Mouse (Mus musculus): ENCODE results near the gene Asb5.
"Not testable (repeated sequence)": the region's sequence is repeated elsewhere in the genome, so short reads cannot be mapped to it uniquely, and the experiment has no call there.

The Asb5 gene

DNA sequence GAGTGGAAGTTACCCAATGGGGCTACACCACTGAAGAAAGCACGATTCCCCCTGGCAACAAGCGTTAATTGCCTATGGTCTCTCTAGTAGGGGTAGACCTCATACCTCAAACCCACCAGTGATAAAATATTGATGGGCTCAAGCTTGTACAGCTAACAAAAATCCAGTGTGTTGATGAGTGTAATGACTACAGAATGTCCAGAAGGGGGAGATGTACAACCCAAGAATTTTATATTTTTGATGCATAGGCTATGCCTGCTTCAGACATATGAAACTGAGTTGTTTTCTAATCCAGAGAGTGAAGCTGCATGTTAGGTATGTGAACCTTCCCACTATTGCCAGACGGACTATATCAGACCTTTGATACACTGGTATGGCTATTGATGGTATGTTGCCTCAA, 7.9 kb downstream of the Asb5 start:
- DNase-seq (ENCODE audit: low spot score): no peak

GRCm38 (mm10) chr8:54541331-54541730, 12.0 kb downstream of the Asb5 start:
- DNase-seq (ENCODE audit: low spot score): no peak

GRCm38 (mm10) chr8:54548383-54548782, 19.0 kb downstream of the Asb5 start:
- no peak for DNase-seq (ENCODE audit: low spot score)

GRCm38 (mm10) chr8:54550026-54550574, 20.7 kb downstream of the Asb5 start:
- DNase-seq (ENCODE audit: low spot score): no peak

GRCm38 (mm10) chr8:54554921-54555320, 25.5 kb downstream of the Asb5 start:
- no peak for DNase-seq (ENCODE audit: low spot score)

GRCm38 (mm10) chr8:54562137-54562536, 32.8 kb downstream of the Asb5 start:
- DNase-seq (ENCODE audit: low spot score): no peak

- no peak for DNase-seq (ENCODE audit: low spot score)
These were observed 35.8 kb downstream of the Asb5 start for GRCm38 (mm10) chr8:54565181-54565580.

DNA sequence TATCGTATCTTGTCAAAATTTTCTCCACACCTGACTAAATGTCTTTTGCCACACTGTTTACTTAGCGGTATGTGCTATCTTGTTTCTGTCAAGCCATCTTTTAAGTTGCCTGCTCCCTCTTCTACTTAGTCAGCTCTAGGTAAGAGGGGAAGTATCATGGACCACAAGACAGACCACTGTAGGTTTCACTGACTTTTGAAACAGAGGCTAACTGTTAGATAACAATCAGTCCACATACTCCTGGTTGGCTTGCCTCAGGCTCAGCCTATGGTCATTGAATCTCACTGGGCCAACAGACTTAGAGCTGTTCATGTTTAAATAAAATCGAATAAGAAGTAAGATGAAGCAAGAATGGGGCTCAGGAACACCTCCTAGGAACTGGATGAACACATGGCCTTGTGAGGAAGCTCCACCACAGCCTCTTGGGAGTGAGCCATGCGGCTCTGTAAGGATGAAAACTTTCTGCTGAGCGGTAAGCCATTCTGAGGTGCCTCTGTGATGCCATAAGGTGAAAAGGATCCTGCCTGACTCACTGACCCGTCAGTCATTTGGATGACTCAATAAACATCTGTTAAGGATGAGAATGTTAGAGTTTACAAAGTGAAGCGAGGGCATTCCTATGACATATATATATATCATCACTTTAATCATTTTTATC, 36.4 kb downstream of the Asb5 start:
- no peak for DNase-seq (ENCODE audit: low spot score)

GRCm38 (mm10) chr8:54567168-54567567, 37.8 kb downstream of the Asb5 start:
- no peak for DNase-seq (ENCODE audit: low spot score)

GRCm38 (mm10) chr8:54570618-54571609, 41.5 kb downstream of the Asb5 start:
- DNase-seq (ENCODE audit: low spot score): no peak

GRCm38 (mm10) chr8:54581436-54581835, 52.1 kb downstream of the Asb5 start:
- no peak for DNase-seq (ENCODE audit: low spot score)

DNA sequence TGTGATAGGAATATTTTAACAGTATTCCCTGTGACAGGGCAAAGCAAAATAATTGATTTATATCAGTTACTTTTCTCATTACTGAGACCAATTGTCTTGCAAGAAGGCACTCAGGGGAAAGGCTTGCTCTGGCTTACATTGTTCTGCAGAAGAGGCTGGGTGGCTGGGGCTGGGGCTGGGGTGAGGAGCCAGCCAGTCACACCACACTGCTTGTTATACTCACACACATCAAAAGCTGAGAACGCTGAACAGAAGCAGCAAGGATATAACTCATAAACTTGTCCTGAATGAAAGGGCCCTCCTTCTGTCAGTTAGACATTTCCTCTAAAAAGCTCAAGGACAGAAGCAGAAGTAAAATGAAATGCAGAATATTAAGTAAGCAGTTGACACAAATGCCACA, 53.5 kb downstream of the Asb5 start:
- DNase-seq (ENCODE audit: low spot score): no peak

DNA sequence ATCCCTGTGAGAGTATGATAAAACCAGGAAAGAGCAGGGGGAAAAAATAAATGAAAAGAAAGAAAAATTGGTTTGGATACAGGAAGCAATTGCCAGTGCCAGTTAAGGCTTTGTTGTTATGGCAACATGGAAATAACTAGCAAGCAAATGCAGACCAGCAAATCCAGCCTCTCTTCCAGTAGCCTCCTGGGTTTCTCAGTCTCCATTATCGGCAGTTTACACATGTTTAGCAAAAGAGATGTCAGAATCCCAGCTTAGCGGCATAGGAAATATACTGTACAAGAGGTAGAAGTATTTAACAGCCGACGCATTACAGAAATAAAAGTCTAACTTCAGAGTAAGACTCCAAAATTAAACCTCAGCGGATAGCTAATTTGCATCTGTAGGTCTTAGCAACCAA, 65.3 kb downstream of the Asb5 start:
- no peak for DNase-seq (ENCODE audit: low spot score)

GRCm38 (mm10) chr8:54596051-54596450, 66.7 kb downstream of the Asb5 start:
- DNase-seq (ENCODE audit: low spot score): no peak

DNA sequence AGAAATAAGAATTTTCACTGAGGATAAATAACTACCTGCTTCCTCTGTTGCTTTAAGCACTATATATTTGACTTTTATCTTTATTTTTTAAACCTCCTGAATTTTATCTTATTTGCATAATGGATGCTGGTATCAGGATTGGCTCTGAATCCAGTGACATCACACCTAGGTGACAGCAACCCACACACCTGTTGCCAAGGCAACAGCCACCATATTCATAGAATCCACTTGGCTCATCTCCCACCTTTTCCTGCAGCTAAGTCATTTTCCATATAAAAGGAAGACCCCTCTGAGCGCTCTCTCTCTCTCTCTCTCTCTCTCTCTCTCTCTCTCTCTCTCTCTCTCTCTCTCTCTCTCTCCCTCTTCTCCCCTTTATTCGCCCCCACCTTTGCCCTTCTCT, 67.6 kb downstream of the Asb5 start:
- DNase-seq (ENCODE audit: low spot score): no peak

GRCm38 (mm10) chr8:54597386-54597785, 68.0 kb downstream of the Asb5 start:
- no peak for DNase-seq (ENCODE audit: low spot score)

DNA sequence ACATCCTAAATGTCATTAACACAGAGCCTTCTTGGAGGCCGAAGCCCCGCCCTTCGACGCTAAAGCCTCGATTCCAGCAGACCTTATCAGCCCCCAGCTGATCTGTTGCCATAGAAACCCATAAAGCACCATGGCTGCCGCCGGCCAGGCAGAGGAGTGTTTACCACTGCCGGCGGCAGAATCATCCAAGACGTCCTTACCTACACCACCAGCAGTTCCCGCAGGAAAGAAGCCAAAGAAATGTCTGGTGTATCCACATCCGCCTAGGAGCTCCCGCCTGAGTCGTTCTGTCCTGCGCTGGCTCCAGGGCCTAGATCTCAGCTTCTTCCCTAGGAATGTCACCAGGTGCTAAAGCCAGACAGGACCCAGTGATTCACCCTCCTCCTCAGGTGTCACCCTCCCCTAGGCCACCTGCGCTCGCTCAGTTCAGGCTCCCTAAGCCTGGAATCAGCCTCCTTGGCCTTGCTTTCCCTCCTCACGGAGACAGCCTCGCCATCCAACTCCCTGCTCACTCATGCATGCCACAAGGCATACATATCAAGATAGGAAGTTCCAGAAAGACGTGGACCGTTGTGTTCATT, 71.4 kb downstream of the Asb5 start, which contains the start of gene Spata4:
Gene Spata4 (plus strand): TSS at position 111 of the 581 bp plus-strand sequence.
- peak; percentile 54 for DNase-seq (ENCODE audit: low spot score)

DNA sequence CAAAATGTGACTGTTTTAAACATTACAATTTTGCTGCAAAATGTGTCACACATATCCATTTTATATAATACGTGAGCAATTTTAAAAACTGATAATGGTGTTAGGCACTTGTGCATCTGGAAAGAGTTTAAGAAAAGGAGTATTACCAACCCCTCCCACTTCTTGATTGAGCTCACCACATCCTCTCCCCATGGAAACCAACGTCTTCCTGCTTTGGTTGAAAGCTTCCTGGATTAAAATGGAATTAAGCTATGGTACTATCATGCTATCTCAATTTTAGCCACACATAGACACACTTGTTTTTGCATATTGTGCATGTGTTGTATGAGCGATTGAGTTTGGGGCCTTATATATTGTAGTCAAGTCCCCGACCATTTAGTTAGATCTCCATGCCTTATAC, 74.1 kb downstream of the Asb5 start:
- DNase-seq (ENCODE audit: low spot score): no peak

DNA sequence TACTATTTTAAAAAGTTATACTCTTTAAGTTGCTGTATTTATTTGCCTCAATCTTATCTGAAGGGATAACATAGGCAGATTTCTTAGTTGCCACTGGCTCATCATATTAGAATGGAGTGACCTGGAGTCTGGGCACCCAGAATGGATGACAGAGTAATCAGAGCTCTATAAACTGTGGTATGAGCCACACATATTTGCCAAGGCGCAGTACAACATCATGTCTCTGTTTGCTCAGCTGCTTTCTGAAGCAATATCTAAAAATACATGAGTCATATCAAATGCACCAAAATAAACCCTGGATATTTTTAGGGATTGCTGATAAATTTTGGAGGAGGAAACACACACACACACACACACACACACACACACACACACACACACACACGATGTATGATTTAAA, 80.0 kb downstream of the Asb5 start:
- no peak for DNase-seq (ENCODE audit: low spot score)

GRCm38 (mm10) chr8:54610238-54610637, 80.9 kb downstream of the Asb5 start:
- DNase-seq (ENCODE audit: low spot score): no peak

- not testable (repeated sequence) for DNase-seq (ENCODE audit: low spot score)
These were observed 87.3 kb downstream of the Asb5 start for GRCm38 (mm10) chr8:54616710-54617109.

Measured in testis, postnatal 10 days (tissue).